Mouse (Mus musculus): ENCODE data around the gene Btd.

GRCm38 (mm10) chr14:31683610-31684009 is 42.8 kb downstream of the Btd start:
- TF ChIP-seq CTCF (IDR thresholded peaks at IDR 0.05; ENCODE audit: low read depth, low read length): no peak
- TF ChIP-seq POLR2A (IDR thresholded peaks at IDR 0.05; ENCODE audit: insufficient read depth, low read length): no peak
- no peak for TF ChIP-seq EP300 (IDR thresholded peaks at IDR 0.05; ENCODE audit: insufficient read depth, low read depth, low read length)
